8 mouse cellular contexts compared by ENCODE assay signal in genomic region chr3:69126509-69127345, GRCm38 (mm10). TPM values are rescaled to one million over a fixed set of nuclear protein-coding genes. Genes with fewer than 3 reads are reported as not detected.
DNase-seq lines count a peak whose midpoint lies in the region; ATAC-seq and TF ChIP-seq lines count a peak whose summit lies in the region.

Kpna4 (minus strand) TSS chr3:69127113.

- peak; percentile 97 for DNase-seq in MEL (ENCODE audit: low read depth, low spot score)
- DNase-seq in cerebellum, adult 2 months = peak; percentile 94 to 95
- DNase-seq in forebrain, postnatal 0 days = peak; percentile 96
- DNase-seq in heart, postnatal 4 days = peak; percentile 95
- peak; percentile 90 to 91 for DNase-seq in layer of hippocampus, adult 8-10 months (ENCODE audit: low spot score in 2 of 2)
- DNase-seq in ovary, adult 18-20 months (ENCODE audit: low spot score) = peak; percentile 94
- peak; percentile 96 for DNase-seq in thymus, postnatal 0 days (ENCODE audit: low spot score)

- H3K9me3 ChIP-seq in MEL (replicated peaks; ENCODE audit: insufficient read depth, low read length) = no peaks in the 10 kb centered on the region
- H3K9me3 ChIP-seq in forebrain, postnatal 0 days (ENCODE audit: low read length) = no peaks in the 10 kb centered on the region
- H3K9me3 ChIP-seq in lung, embryonic 15.5 days = no peaks in the 10 kb centered on the region

- ATAC-seq in forebrain, postnatal 0 days = peak; percentile 97
- peak; percentile 98 for ATAC-seq in lung, embryonic 15.5 days (ENCODE audit: borderline replicate concordance, extremely low read depth, low FRiP score, low TSS enrichment)

- no peak for TF ChIP-seq CTCF in MEL (IDR thresholded peaks at IDR 0.05 in 2 of 3, conservative IDR thresholded peaks at IDR 0.05 in 1 of 3; ENCODE audit: control insufficient read depth in 1 of 3, insufficient read depth in 1 of 3, low read depth in 2 of 3, low read length in 3 of 3, poor library complexity in 1 of 3, severe bottlenecking in 1 of 3)
- no peak for TF ChIP-seq CTCF in cerebellum, adult 2 months (IDR thresholded peaks at IDR 0.05; ENCODE audit: borderline replicate concordance, insufficient read depth, low read depth, low read length)
- TF ChIP-seq CTCF in forebrain, postnatal 0 days (IDR thresholded peaks at IDR 0.05; ENCODE audit: low read depth) = no peak

- H3K79me2 ChIP-seq in MEL (ENCODE audit: control insufficient read depth, insufficient read depth, low read length, poor library complexity) = peaks cover 37% of the 10 kb centered on the region

- no peak for TF ChIP-seq RAD21 in MEL (IDR thresholded peaks at IDR 0.05; ENCODE audit: low read depth, low read length)

- TF ChIP-seq POLR2A in MEL (IDR thresholded peaks at IDR 0.05; ENCODE audit: control insufficient read depth in 1 of 2, insufficient read depth in 1 of 2, low read depth in 1 of 2, low read length in 2 of 2, poor library complexity in 1 of 2) = peak; percentile 83 to 86; a peak in 3 of 4 replicates
- TF ChIP-seq POLR2A in cerebellum, adult 2 months (IDR thresholded peaks at IDR 0.05; ENCODE audit: borderline replicate concordance, insufficient read depth, low read length) = peak; percentile 66; the same call in 1 of the 2 replicates

- H3K4me3 ChIP-seq in MEL (ENCODE audit: control insufficient read depth in 1 of 2, insufficient read depth in 1 of 2, low read depth in 2 of 2, low read length in 2 of 2) = peak within 1 kb of the TSS; percentile 83 to 92
- peak within 1 kb of the TSS; percentile 66 for H3K4me3 ChIP-seq in cerebellum, adult 2 months (replicated peaks; ENCODE audit: insufficient read depth, low read depth, low read length)
- peak within 1 kb of the TSS; percentile 96 for H3K4me3 ChIP-seq in forebrain, postnatal 0 days (ENCODE audit: low read depth, low read length)
- H3K4me3 ChIP-seq in lung, embryonic 15.5 days = peak within 1 kb of the TSS; percentile 98

- H3K27me3 ChIP-seq in MEL (ENCODE audit: control insufficient read depth in 1 of 2, insufficient read depth in 2 of 2, low read length in 2 of 2) = peaks cover 3 to 4% of the 10 kb centered on the region in 2 experiments
- no peaks in the 10 kb centered on the region for H3K27me3 ChIP-seq in cerebellum, adult 2 months (ENCODE audit: control insufficient read depth, insufficient read depth, low read length)
- no peaks in the 10 kb centered on the region for H3K27me3 ChIP-seq in forebrain, postnatal 0 days (ENCODE audit: insufficient read depth, low read length)
- H3K27me3 ChIP-seq in lung, embryonic 15.5 days = no peaks in the 10 kb centered on the region

- H3K4me2 ChIP-seq in forebrain, postnatal 0 days (ENCODE audit: low read depth) = peak within 1 kb of the TSS; percentile 78
- peak within 1 kb of the TSS; percentile 75 for H3K4me2 ChIP-seq in lung, embryonic 15.5 days

- H3K27ac ChIP-seq in MEL (ENCODE audit: control insufficient read depth, low read depth, low read length) = peak within 1 kb of the TSS; percentile 71
- H3K27ac ChIP-seq in cerebellum, adult 2 months (ENCODE audit: insufficient read depth, low read length) = peak within 1 kb of the TSS; percentile 60; the same call in 1 of the 2 replicates
- peak within 1 kb of the TSS; percentile 96 for H3K27ac ChIP-seq in forebrain, postnatal 0 days (ENCODE audit: low read depth, low read length)
- H3K27ac ChIP-seq in lung, embryonic 15.5 days = peak within 1 kb of the TSS; percentile 97

- peaks cover 5 to 31% of the 10 kb centered on the region in 2 experiments for H3K36me3 ChIP-seq in MEL (ENCODE audit: control insufficient read depth in 1 of 2, insufficient read depth in 2 of 2, low read length in 2 of 2)
- H3K36me3 ChIP-seq in forebrain, postnatal 0 days (ENCODE audit: insufficient read depth) = no peaks in the 10 kb centered on the region
- H3K36me3 ChIP-seq in lung, embryonic 15.5 days = no peaks in the 10 kb centered on the region

- peak in 1 of 2 experiments; percentile 4; a peak in 1 of 4 replicates for TF ChIP-seq EP300 in MEL (IDR thresholded peaks at IDR 0.05; ENCODE audit: low read depth in 1 of 2, low read length in 2 of 2)

- peak within 1 kb of the TSS; percentile 95 for H3K9ac ChIP-seq in MEL (ENCODE audit: control insufficient read depth, low read depth, low read length, poor library complexity, severe bottlenecking)
- H3K9ac ChIP-seq in forebrain, postnatal 0 days = peak within 1 kb of the TSS; percentile 94
- H3K9ac ChIP-seq in lung, embryonic 15.5 days = peak within 1 kb of the TSS; percentile 92

- 1% methylated on average over 98 of the region's 107 CpGs for WGBS in cerebellum, adult 2 months
- 1% methylated on average over 100 of the region's 107 CpGs for WGBS in forebrain, postnatal 0 days
- under 1% methylated on average over 101 of the region's 107 CpGs for WGBS in lung, embryonic 15.5 days

- peaks cover 4 to 29% of the 10 kb centered on the region in 2 experiments; a peak in 3 of 4 replicates for H3K4me1 ChIP-seq in MEL (ENCODE audit: control insufficient read depth in 1 of 2, insufficient read depth in 2 of 2, low read length in 2 of 2)
- H3K4me1 ChIP-seq in cerebellum, adult 2 months (ENCODE audit: control insufficient read depth, insufficient read depth, low read length) = peaks cover 3% of the 10 kb centered on the region; the same call in 1 of the 2 replicates
- peaks cover 11% of the 10 kb centered on the region for H3K4me1 ChIP-seq in forebrain, postnatal 0 days (ENCODE audit: insufficient read depth)
- H3K4me1 ChIP-seq in lung, embryonic 15.5 days = peaks cover 14% of the 10 kb centered on the region

TF ChIP-seq in MEL, 35 proteins besides CTCF, POLR2A, EP300 and RAD21:
- TF ChIP-seq POLR2AphosphoS2 (IDR thresholded peaks at IDR 0.05; ENCODE audit: low read length) = peak; percentile 83
- TF ChIP-seq CHD1 (IDR thresholded peaks at IDR 0.05; ENCODE audit: low read depth, low read length) = no peak
- TF ChIP-seq NELFE (IDR thresholded peaks at IDR 0.05; ENCODE audit: low read depth, low read length) = peak; percentile 93
- peak; percentile 82 for TF ChIP-seq MXI1 (IDR thresholded peaks at IDR 0.05; ENCODE audit: low read depth, low read length)
- TF ChIP-seq TBP (IDR thresholded peaks at IDR 0.05; ENCODE audit: low read depth, low read length) = no peak
- 0 out of 2 replicates have a peak, but pooled peaks have one; percentile 21 for TF ChIP-seq RCOR1 (IDR thresholded peaks at IDR 0.05; ENCODE audit: low read depth, low read length)
- TF ChIP-seq ZMIZ1 (IDR thresholded peaks at IDR 0.05; ENCODE audit: low read depth, low read length) = peak; percentile 86
- TF ChIP-seq ETS1 (IDR thresholded peaks at IDR 0.05; ENCODE audit: low read depth, low read length) = 0 out of 2 replicates have a peak, but pooled peaks have one; percentile 17
- TF ChIP-seq GATA1 (IDR thresholded peaks at IDR 0.05; ENCODE audit: low read depth, low read length) = no peak
- TF ChIP-seq ZC3H11A (IDR thresholded peaks at IDR 0.05; ENCODE audit: low read depth, low read length) = no peak
- no peak; the same call in none of the 2 replicates for TF ChIP-seq SIN3A (IDR thresholded peaks at IDR 0.05; ENCODE audit: low read length)
- peak; percentile 47; the same call in 1 of the 2 replicates for TF ChIP-seq USF1 (IDR thresholded peaks at IDR 0.05; ENCODE audit: low read depth, low read length)
- peak; percentile 75 for TF ChIP-seq HCFC1 (IDR thresholded peaks at IDR 0.05; ENCODE audit: low read depth, low read length)
- peak; percentile 32 for TF ChIP-seq TCF12 (IDR thresholded peaks at IDR 0.05; ENCODE audit: low read depth, low read length)
- peak; percentile 94 for TF ChIP-seq MAZ (IDR thresholded peaks at IDR 0.05; ENCODE audit: low read depth, low read length)
- peak; percentile 50 for TF ChIP-seq KAT2A (conservative IDR thresholded peaks at IDR 0.05; ENCODE audit: low read depth, low read length)
- peak; percentile 81 for TF ChIP-seq ELF1 (IDR thresholded peaks at IDR 0.05; ENCODE audit: low read depth, low read length)
- TF ChIP-seq MEF2A (IDR thresholded peaks at IDR 0.05; ENCODE audit: extremely low read depth, insufficient replicate concordance, low read depth, low read length, poor library complexity, severe bottlenecking) = 0 out of 2 replicates have a peak, but pooled peaks have one; percentile 15

RNA-seq across cellular contexts. Expression of gene Kpna4, which starts in this region (rescaled TPM):
- 19.4 and 19.5 TPM in 2 replicates for total RNA-seq in MEL (2012; rRNA removed)
- 10 to 100 TPM; 38.5 to 50.5 TPM for polyA plus RNA-seq in MEL (2012; ENCODE audit: insufficient read depth in 1 of 2, insufficient read length in 2 of 2, low read depth in 1 of 2, low replicate concordance in 2 of 2, missing spikeins in 1 of 2)
- polyA plus RNA-seq in cerebellum, adult 2 months (2012; rRNA removed) = 31.0 and 31.4 TPM in 2 replicates
- 83.8 and 91.1 TPM in 2 replicates for total RNA-seq in forebrain, postnatal 0 days (2014; rRNA removed)
- 26.3 and 32.7 TPM in 2 replicates for polyA plus RNA-seq in forebrain, postnatal 0 days (2015; fragmentation: Nextera tagmentation; extraction: Ambion mirVana)
- total RNA-seq in heart, postnatal 4 days (2021) = 10 to 100 TPM; 56.0 to 60.5 TPM
- total RNA-seq in layer of hippocampus, adult 8-10 months (2022) = 10 to 100 TPM; 68.1 to 94.4 (median 81.2) TPM
- polyA plus RNA-seq in lung, embryonic 15.5 days (2015; fragmentation: Nextera tagmentation; extraction: Ambion mirVana) = 33.1 and 35.1 TPM in 2 replicates
- polyA plus RNA-seq in thymus, postnatal 0 days (2015; fragmentation: Nextera tagmentation; extraction: Ambion mirVana) = 40.2 and 44.5 TPM in 2 replicates

Comparison
In these comparisons a context has a peak if more than half of its experiments do, and no peak if none do; other contexts are left out.
1. Peak in every context shown above with its lines: DNase-seq, ATAC-seq, H3K4me3 ChIP-seq and H3K27ac ChIP-seq.